Mouse (Mus musculus) skeletal muscle tissue, postnatal 0 days (tissue): ENCODE results near the gene Dyrk4. TPM values are rescaled to one million over a fixed set of nuclear protein-coding genes. Genes with fewer than 3 reads are reported as not detected.

ENCODE experiments used
- polyA plus RNA-seq: library from polyadenylated mRNA; unstranded; fragments of >200 nt; fragmentation: Nextera tagmentation; extraction: Ambion mirVana; gene quantifications from 2 replicates; pipeline ENCODE4 v1.2.1, GENCODE M21; 2015

Dyrk4 gene
- not detected in 2 replicates for polyA plus RNA-seq

GRCm38 (mm10) chr6:126921111-126921881 lies at the start of gene Dyrk4:
Gene Dyrk4 (minus strand): TSS chr6:126921839.

GRCm38 (mm10) chr6:126939487-126940171 lies 18.0 kb upstream of the Dyrk4 start, which contains the start of the genes Rad51ap1 and D6Wsu163e:
Gene Rad51ap1 (minus strand): TSS chr6:126939587.
Gene D6Wsu163e (plus strand): TSS chr6:126939962.

DNA sequence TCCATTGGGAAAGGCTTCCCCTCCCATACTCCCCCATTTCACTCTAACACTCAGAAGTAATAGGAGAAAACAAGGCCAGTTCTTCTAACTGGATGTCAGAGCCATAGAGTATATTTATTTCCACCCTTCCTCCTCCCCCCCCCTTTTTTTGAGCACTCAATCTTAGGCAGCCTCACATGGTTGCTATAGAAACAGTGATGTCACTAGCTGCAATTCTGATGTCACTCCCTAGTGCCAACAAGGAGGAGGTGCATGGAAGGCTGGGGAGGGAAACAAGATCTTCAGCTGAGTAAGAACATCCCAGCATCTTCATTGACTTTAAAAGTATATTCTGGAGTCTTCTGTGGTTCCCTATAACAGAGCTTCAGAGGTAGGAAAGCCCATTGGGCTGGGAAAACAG lies 68.8 kb downstream of the Dyrk4 start, which contains the start of gene Akap3:
TSS of gene Akap3 (plus strand) at position 218 of the 400 bp plus-strand sequence.

DNA sequence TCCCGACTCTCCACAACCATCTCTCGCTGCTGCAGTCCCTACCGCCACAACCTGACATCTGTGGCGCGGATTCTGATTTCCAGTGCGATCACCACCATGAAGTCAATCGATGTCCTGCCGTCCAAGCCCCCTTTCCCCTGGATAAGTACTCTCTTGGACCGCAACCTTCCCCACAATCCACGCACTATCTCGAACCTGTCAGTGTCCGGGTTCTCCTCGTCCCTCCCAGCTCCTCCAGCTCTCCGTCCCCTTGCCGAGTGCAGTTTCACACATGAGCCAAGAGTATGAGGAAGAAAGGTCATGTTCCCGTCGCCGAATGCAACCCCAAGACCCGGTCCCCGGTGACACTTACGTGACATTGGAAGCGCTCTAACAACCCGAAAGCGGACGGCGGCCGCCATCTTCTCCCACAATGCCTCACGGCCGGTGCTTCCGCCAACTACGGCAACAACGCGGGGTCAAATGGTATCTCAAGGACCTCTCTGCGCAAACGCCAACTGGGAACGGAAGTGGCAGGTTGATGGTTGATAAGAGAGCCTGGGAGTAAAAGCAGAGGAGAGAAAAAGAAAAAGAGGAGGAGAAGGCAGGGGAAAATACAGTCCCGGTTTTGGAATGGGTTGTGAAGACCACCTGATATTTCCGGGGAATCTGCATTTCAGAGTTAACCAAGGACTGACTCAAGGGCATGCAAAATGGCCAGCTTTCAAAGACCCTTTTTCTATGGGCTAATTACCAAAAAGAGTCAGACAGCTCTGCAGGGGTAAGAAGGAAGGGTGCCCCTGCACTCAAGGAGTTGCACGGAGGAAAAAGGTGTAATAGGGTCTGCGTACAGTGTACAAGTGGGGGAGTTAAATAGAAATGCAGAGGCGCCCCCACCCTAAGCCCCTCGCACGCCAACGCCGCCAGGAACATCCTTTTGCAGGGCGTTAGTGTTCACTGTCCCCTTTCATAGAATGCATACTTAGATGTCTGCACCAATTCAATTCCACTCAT lies 72.6 kb downstream of the Dyrk4 start, which contains the start of gene Ndufa9:
TSS of gene Ndufa9 (minus strand) at position 425 of the 993 bp plus-strand sequence.

Other genes starting within 250 kb of the Dyrk4 start
- gene Kcna6, start 181.2 kb downstream of the Dyrk4 start, polyA plus RNA-seq, result 2.0 and 2.2 TPM in 2 replicates
- 384 and 419 TPM in 2 replicates for gene Ndufa9, start 72.7 kb downstream of the Dyrk4 start, polyA plus RNA-seq
- not detected in 2 replicates for gene Akap3, start 68.7 kb downstream of the Dyrk4 start, polyA plus RNA-seq
- gene Rad51ap1, start 17.7 kb upstream of the Dyrk4 start, polyA plus RNA-seq, result 12.4 and 14.2 TPM in 2 replicates
- gene D6Wsu163e, start 18.1 kb upstream of the Dyrk4 start, polyA plus RNA-seq, result 11.8 and 12.7 TPM in 2 replicates
- gene Fgf6, start 93.7 kb upstream of the Dyrk4 start, polyA plus RNA-seq, result 2.7 and 3.0 TPM in 2 replicates
- gene Fgf23, start 151.1 kb upstream of the Dyrk4 start, polyA plus RNA-seq, result 0.18 and 0.32 TPM in 2 replicates
- gene Tigar, start 187.7 kb upstream of the Dyrk4 start, polyA plus RNA-seq, result 2.1 and 3.2 TPM in 2 replicates
- gene Ccnd2, start 230.4 kb upstream of the Dyrk4 start, polyA plus RNA-seq, result 122 and 171 TPM in 2 replicates